Mouse (Mus musculus) left cerebral cortex, adult 8-10 months (tissue): ENCODE data around the gene Wdr93. TPM values are rescaled to one million over a fixed set of nuclear protein-coding genes. Genes with fewer than 3 reads are reported as not detected.

ENCODE experiments used
- DNase-seq, 2 experiments: peaks; one replicate each; pipeline ENCODE4 v3.0.0; 2022; ENCODE audit warnings: low spot score in 2 of 2
- total RNA-seq, 4 experiments: library from RNA; stranded (reverse); gene quantifications; 2 replicates each; pipeline ENCODE4 v1.2.4; 2022

Wdr93 gene
- total RNA-seq, result under 1 TPM; 0.18 to 0.61 (median 0.34) TPM

- peak; percentile 48 to 79 for DNase-seq
Measured at GRCm38 (mm10) chr7:79742659-79743536, at the start of gene Wdr93, which contains the start of gene Pex11a. Gene Wdr93 (plus strand): TSS chr7:79743163. Gene Pex11a (minus strand): TSS chr7:79743131.

- DNase-seq, result no peak
Measured at GRCm38 (mm10) chr7:79696495-79696894, 46.5 kb upstream of the Wdr93 start.

GRCm38 (mm10) chr7:79702755-79703154 is 40.2 kb upstream of the Wdr93 start:
- DNase-seq, result no peak

- DNase-seq, result no peak
Measured at GRCm38 (mm10) chr7:79705210-79705609, 37.8 kb upstream of the Wdr93 start.

GRCm38 (mm10) chr7:79710130-79710607 is 32.8 kb upstream of the Wdr93 start:
- DNase-seq, result peak in 1 of 2 experiments; percentile 31

GRCm38 (mm10) chr7:79710831-79711230 is 32.1 kb upstream of the Wdr93 start:
- no peak for DNase-seq

- no peak for DNase-seq
Measured at GRCm38 (mm10) chr7:79715187-79715981, 27.6 kb upstream of the Wdr93 start, which contains the start of gene Kif7. Gene Kif7 (minus strand): TSS chr7:79715720.

GRCm38 (mm10) chr7:79721386-79721977 is 21.5 kb upstream of the Wdr93 start:
- DNase-seq, result peak in 1 of 2 experiments; percentile 42

- DNase-seq, result no peak
Measured at GRCm38 (mm10) chr7:79727091-79727490, 15.9 kb upstream of the Wdr93 start.

GRCm38 (mm10) chr7:79728219-79728618 is 14.7 kb upstream of the Wdr93 start:
- DNase-seq, result peak in 1 of 2 experiments; percentile 36

- peak in 1 of 2 experiments; percentile 44 for DNase-seq
Measured at GRCm38 (mm10) chr7:79729169-79729568, 13.8 kb upstream of the Wdr93 start.

GRCm38 (mm10) chr7:79729743-79730370 is 13.1 kb upstream of the Wdr93 start:
- DNase-seq, result no peak

- DNase-seq, result no peak
Measured at GRCm38 (mm10) chr7:79731438-79731837, 11.5 kb upstream of the Wdr93 start.

GRCm38 (mm10) chr7:79732622-79733021 is 10.3 kb upstream of the Wdr93 start, which contains the start of gene Plin1:
Gene Plin1 (minus strand): TSS chr7:79732903.
- DNase-seq, result no peak

GRCm38 (mm10) chr7:79734563-79734962 is 8.4 kb upstream of the Wdr93 start:
- no peak for DNase-seq

GRCm38 (mm10) chr7:79736511-79736910 is 6.5 kb upstream of the Wdr93 start:
- no peak for DNase-seq

GRCm38 (mm10) chr7:79738913-79739312 is 4.0 kb upstream of the Wdr93 start:
- DNase-seq, result no peak

- DNase-seq, result no peak
Measured at GRCm38 (mm10) chr7:79740279-79740678, 2.7 kb upstream of the Wdr93 start.

GRCm38 (mm10) chr7:79742277-79742658 is 695 bp upstream of the Wdr93 start:
- DNase-seq, result no peak

GRCm38 (mm10) chr7:79744051-79744450 is 1.1 kb downstream of the Wdr93 start:
- DNase-seq, result no peak

- DNase-seq, result no peak
Measured at GRCm38 (mm10) chr7:79744585-79744984, 1.6 kb downstream of the Wdr93 start.
